Mouse (Mus musculus) brown adipose tissue, adult 24 weeks (tissue): ENCODE results near the gene Cby1. TPM values are rescaled to one million over a fixed set of nuclear protein-coding genes. Genes with fewer than 3 reads are reported as not detected.
"Not testable (repeated sequence)": the region's sequence is repeated elsewhere in the genome, so short reads cannot be mapped to it uniquely, and the experiment has no call there.

Experiments used
- H3K27ac ChIP-seq: fragments of 200-500 bp; replicated peaks from 2 replicates; pipeline ENCODE4 v1.5.1; 2012; ENCODE audit warnings: low read depth, mild to moderate bottlenecking, low read length
- H3K4me1 ChIP-seq: fragments of 200-500 bp; 2 replicates; pipeline ENCODE4 v1.6.1; 2012; ENCODE audit warnings: low read length, mixed read lengths; ENCODE audit not compliant: control insufficient read depth, insufficient read depth, insufficient read length
- H3K4me3 ChIP-seq: fragments of 200-500 bp; 2 replicates; pipeline ENCODE4 v1.5.1; 2012; ENCODE audit warnings: low read depth, mild to moderate bottlenecking, low read length, moderate library complexity; ENCODE audit not compliant: insufficient read depth
- polyA plus RNA-seq: library from polyadenylated mRNA; stranded (reverse); fragments of >200 nt; gene quantifications from 2 replicates; pipeline ENCODE4 v1.2.4, GENCODE M21; 2012; ENCODE audit not compliant: missing spikeins, insufficient read depth, insufficient read length

Gene Cby1
- polyA plus RNA-seq, 1 experiment = 16.3 TPM

GRCm38 (mm10) chr15:79661852-79662251 lies 2.9 kb downstream of the Cby1 start:
- Histone ChIP-seq H3K4me1 (no peaks in the 10 kb centered on the region), H3K27ac (no peak overlapping the region), H3K4me3 (no peak overlapping the region)

GRCm38 (mm10) chr15:79664666-79665065 lies 5.7 kb downstream of the Cby1 start:
- no peak overlapping the region for H3K27ac ChIP-seq
- H3K4me3 ChIP-seq = no peak overlapping the region
- H3K4me1 ChIP-seq = no peaks in the 10 kb centered on the region

GRCm38 (mm10) chr15:79669195-79669594 lies 10.2 kb downstream of the Cby1 start:
- Histone ChIP-seq H3K27ac (no peak overlapping the region), H3K4me3 (no peak overlapping the region)

GRCm38 (mm10) chr15:79670249-79670971 lies 11.4 kb downstream of the Cby1 start, which contains the start of gene Tomm22:
Tomm22 (plus strand) TSS chr15:79670861.
- H3K4me3 ChIP-seq = peak within 1 kb of the TSS; percentile 78
- 0 out of 2 replicates have a peak, but pooled peaks cover 5% of the 10 kb centered on the region for H3K4me1 ChIP-seq
- peak within 1 kb of the TSS; percentile 49 for H3K27ac ChIP-seq

More at GRCm38 (mm10) chr15:79669195-79669594, 10.2 kb downstream of the Cby1 start:
- H3K4me1 ChIP-seq = 0 out of 2 replicates have a peak, but pooled peaks cover 5% of the 10 kb centered on the region

GRCm38 (mm10) chr15:79670972-79671299 lies 11.9 kb downstream of the Cby1 start:
- Histone ChIP-seq H3K4me3 (peak overlapping the region; percentile 78), H3K4me1 (0 out of 2 replicates have a peak, but pooled peaks cover 5% of the 10 kb centered on the region), H3K27ac (peak overlapping the region; percentile 49)

- peak overlapping the region; percentile 39 for H3K4me3 ChIP-seq
- H3K27ac ChIP-seq, H3K4me1 ChIP-seq: not testable (repeated sequence)
Measured at GRCm38 (mm10) chr15:79671828-79672348, 12.9 kb downstream of the Cby1 start.

- H3K4me1 ChIP-seq = peaks cover 7% of the 10 kb centered on the region; the same call in 1 of the 2 replicates
- H3K4me3 ChIP-seq = no peak overlapping the region
- H3K27ac ChIP-seq = no peak overlapping the region
Measured at GRCm38 (mm10) chr15:79677936-79678335, 18.9 kb downstream of the Cby1 start.

GRCm38 (mm10) chr15:79681973-79682372 lies 23.0 kb downstream of the Cby1 start:
- Histone ChIP-seq H3K27ac (no peak overlapping the region), H3K4me1 (peaks cover 35% of the 10 kb centered on the region), H3K4me3 (no peak overlapping the region)

- Histone ChIP-seq H3K27ac (no peak overlapping the region; the same call in 1 of the 2 replicates), H3K4me1 (peaks cover 35% of the 10 kb centered on the region), H3K4me3 (no peak overlapping the region)
Measured at GRCm38 (mm10) chr15:79683146-79683545, 24.1 kb downstream of the Cby1 start.

- Histone ChIP-seq H3K4me1 (peaks cover 36% of the 10 kb centered on the region), H3K27ac (peak overlapping the region; percentile 2; the same call in 1 of the 2 replicates), H3K4me3 (peak overlapping the region; percentile 91)
Measured at GRCm38 (mm10) chr15:79683707-79684465, 24.9 kb downstream of the Cby1 start.

- Histone ChIP-seq H3K4me3 (peak overlapping the region; percentile 91), H3K4me1 (peaks cover 35% of the 10 kb centered on the region), H3K27ac (peak overlapping the region; percentile 32; the same call in 1 of the 2 replicates)
Measured at GRCm38 (mm10) chr15:79684616-79685015, 25.6 kb downstream of the Cby1 start.

- Histone ChIP-seq H3K4me3 (peak overlapping the region; percentile 91), H3K27ac (peak overlapping the region; percentile 32; the same call in 1 of the 2 replicates), H3K4me1 (peaks cover 34% of the 10 kb centered on the region)
Measured at GRCm38 (mm10) chr15:79685141-79685641, 26.2 kb downstream of the Cby1 start.

- Histone ChIP-seq H3K4me1 (peaks cover 34% of the 10 kb centered on the region), H3K27ac (peak overlapping the region; percentile 32), H3K4me3 (peak overlapping the region; percentile 91)
Measured at GRCm38 (mm10) chr15:79686046-79686869, 27.3 kb downstream of the Cby1 start.

- peaks cover 33% of the 10 kb centered on the region for H3K4me1 ChIP-seq
Measured at GRCm38 (mm10) chr15:79687175-79687574, 28.2 kb downstream of the Cby1 start.

More at GRCm38 (mm10) chr15:79687175-79687574, 28.2 kb downstream of the Cby1 start:
- Histone ChIP-seq H3K27ac (peak overlapping the region; percentile 91), H3K4me3 (peak overlapping the region; percentile 91)
